Mouse (Mus musculus): ENCODE data around the gene Parl. TPM values are rescaled to one million over a fixed set of nuclear protein-coding genes. Genes with fewer than 3 reads are reported as not detected.
A peak's percentile ranks its signal among the peaks of the same experiment; 100 is the strongest.

Gene Parl
- 31.8 and 104 TPM in 2 replicates for total RNA-seq (2014; rRNA removed)
- polyA plus RNA-seq (2015; fragmentation: Nextera tagmentation; extraction: Ambion mirVana): 81.8 and 82.3 TPM in 2 replicates

DNA sequence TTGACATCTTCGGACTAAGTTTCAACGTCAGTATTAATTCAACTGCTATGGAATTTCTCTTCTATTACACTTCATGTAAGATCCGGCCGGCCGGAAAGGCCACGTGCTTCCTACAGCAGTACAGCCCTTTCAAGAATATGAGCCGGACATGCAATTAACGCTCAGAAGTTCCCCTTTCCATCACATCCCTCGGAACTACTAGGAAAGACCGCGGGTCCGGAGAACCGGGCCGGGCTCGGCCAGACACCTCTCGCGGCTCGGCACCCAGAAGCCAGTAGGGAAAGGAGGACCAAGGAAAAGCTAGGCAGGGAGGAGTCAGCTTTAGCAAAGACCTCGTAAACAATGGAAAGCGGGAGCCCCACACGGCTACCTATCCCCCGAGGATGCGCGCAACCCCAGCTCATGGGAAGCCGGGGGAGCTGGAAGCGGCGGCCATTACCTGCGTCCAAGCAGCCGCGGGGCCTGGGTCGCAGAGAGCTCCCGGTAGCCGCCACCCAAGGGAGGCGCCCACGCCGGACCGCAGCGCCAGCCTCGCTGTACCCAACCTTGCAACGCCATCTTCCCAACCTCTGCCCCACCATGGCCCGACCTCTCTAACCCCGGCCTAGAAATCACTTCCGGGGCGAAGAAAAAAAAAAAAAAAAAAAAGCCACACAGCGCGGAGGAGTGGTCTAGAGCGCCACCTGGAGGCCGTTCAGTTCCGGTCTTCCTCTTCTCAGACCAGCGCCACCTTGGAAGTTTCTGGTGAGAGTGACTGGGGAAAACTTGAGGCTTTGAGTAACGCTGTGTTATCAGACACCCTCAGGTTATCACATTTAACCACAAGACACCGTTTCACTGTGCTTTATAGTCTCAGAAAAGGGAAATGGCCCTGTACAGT lies at the start of gene Parl:
Gene Parl, minus strand, starts transcription at position 618 of the 880 bp plus-strand sequence.
- peak within 1 kb of the TSS; percentile 96 for H3K4me3 ChIP-seq (ENCODE audit: low read depth, low read length)
- H3K9ac ChIP-seq (replicated peaks; ENCODE audit: low read length, poor library complexity, severe bottlenecking): peak within 1 kb of the TSS; percentile 77
- H3K27ac ChIP-seq (ENCODE audit: low read depth, low read length): peak within 1 kb of the TSS; percentile 67
- ATAC-seq (ENCODE audit: low FRiP score): peak; percentile 93
- no peaks in the 10 kb centered on the region for H3K27me3 ChIP-seq (ENCODE audit: insufficient read depth, low read length)
- H3K9me3 ChIP-seq (ENCODE audit: low read length): no peaks in the 10 kb centered on the region
- H3K36me3 ChIP-seq (ENCODE audit: insufficient read depth, low read length): peaks cover 2% of the 10 kb centered on the region
- under 1% methylated on average over 51 of the region's 52 CpGs for WGBS
- DNase-seq (ENCODE audit: low spot score): peak; percentile 93
- peak; percentile 99 for TF ChIP-seq CTCF (IDR thresholded peaks at IDR 0.05)
- peak within 1 kb of the TSS; percentile 76 for H3K4me2 ChIP-seq (ENCODE audit: low read depth, low read length, poor library complexity, severe bottlenecking)
- H3K4me1 ChIP-seq (ENCODE audit: insufficient read depth, low read length): peaks cover 15% of the 10 kb centered on the region

- H3K27me3 ChIP-seq (ENCODE audit: insufficient read depth, low read length): no peaks in the 10 kb centered on the region
These were observed 43.3 kb upstream of the Parl start for GRCm38 (mm10) chr16:20345464-20345863.

GRCm38 (mm10) chr16:20338616-20339015 lies 36.4 kb upstream of the Parl start:
- Histone ChIP-seq H3K4me3 (ENCODE audit: low read depth, low read length) (no peak overlapping the region), H3K36me3 (ENCODE audit: insufficient read depth, low read length) (peaks cover 34% of the 10 kb centered on the region), H3K9me3 (ENCODE audit: low read length) (no peaks in the 10 kb centered on the region), H3K27ac (ENCODE audit: low read depth, low read length) (no peak overlapping the region), H3K4me2 (ENCODE audit: low read depth, low read length, poor library complexity, severe bottlenecking) (no peak overlapping the region), H3K9ac (replicated peaks; ENCODE audit: low read length, poor library complexity, severe bottlenecking) (no peak overlapping the region), H3K4me1 (ENCODE audit: insufficient read depth, low read length) (no peaks in the 10 kb centered on the region), H3K27me3 (ENCODE audit: insufficient read depth, low read length) (no peaks in the 10 kb centered on the region)
- no peak for ATAC-seq (ENCODE audit: low FRiP score)
- TF ChIP-seq CTCF (IDR thresholded peaks at IDR 0.05): no peak
- WGBS: 94% methylated on average over 3 of the region's 3 CpGs
- DNase-seq (ENCODE audit: low spot score): no peak

More at GRCm38 (mm10) chr16:20345464-20345863, 43.3 kb upstream of the Parl start:
- ATAC-seq (ENCODE audit: low FRiP score) (no peak), DNase-seq (ENCODE audit: low spot score) (no peak)
- H3K9ac ChIP-seq (replicated peaks; ENCODE audit: low read length, poor library complexity, severe bottlenecking): no peak overlapping the region
- H3K27ac ChIP-seq (ENCODE audit: low read depth, low read length): no peak overlapping the region
- WGBS: 78% methylated on average over 1 of the region's 1 CpGs
- H3K4me1 ChIP-seq (ENCODE audit: insufficient read depth, low read length): no peaks in the 10 kb centered on the region
- no peak overlapping the region for H3K4me2 ChIP-seq (ENCODE audit: low read depth, low read length, poor library complexity, severe bottlenecking)
- H3K4me3 ChIP-seq (ENCODE audit: low read depth, low read length): no peak overlapping the region
- peaks cover 33% of the 10 kb centered on the region for H3K36me3 ChIP-seq (ENCODE audit: insufficient read depth, low read length)
- no peaks in the 10 kb centered on the region for H3K9me3 ChIP-seq (ENCODE audit: low read length)
- no peak for TF ChIP-seq CTCF (IDR thresholded peaks at IDR 0.05)

DNA sequence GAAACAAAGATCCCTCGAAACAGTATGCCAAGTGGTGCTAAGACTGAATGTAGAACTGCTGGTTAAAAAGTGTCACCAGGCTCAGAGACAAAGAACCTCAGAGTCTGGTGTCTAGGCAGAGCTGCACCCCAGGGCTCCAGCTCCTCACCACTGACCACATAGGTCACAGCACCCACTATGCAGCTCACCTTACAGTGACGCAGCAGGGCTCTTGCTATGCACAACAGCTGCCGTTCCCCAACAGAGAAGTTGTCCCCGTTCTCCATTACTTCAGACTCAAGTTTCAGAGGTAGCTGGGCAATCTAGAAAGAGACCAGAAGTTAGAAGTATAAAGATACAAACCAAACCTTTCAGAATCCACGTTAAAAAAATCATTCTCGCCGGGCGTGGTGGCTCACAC lies 32.7 kb upstream of the Parl start:
- Histone ChIP-seq H3K4me2 (ENCODE audit: low read depth, low read length, poor library complexity, severe bottlenecking) (no peak overlapping the region), H3K9me3 (ENCODE audit: low read length) (no peaks in the 10 kb centered on the region), H3K9ac (replicated peaks; ENCODE audit: low read length, poor library complexity, severe bottlenecking) (no peak overlapping the region), H3K27me3 (ENCODE audit: insufficient read depth, low read length) (no peaks in the 10 kb centered on the region), H3K27ac (ENCODE audit: low read depth, low read length) (no peak overlapping the region), H3K36me3 (ENCODE audit: insufficient read depth, low read length) (peaks cover 56% of the 10 kb centered on the region), H3K4me3 (ENCODE audit: low read depth, low read length) (no peak overlapping the region), H3K4me1 (ENCODE audit: insufficient read depth, low read length) (no peaks in the 10 kb centered on the region)
- 97% methylated on average over 8 of the region's 8 CpGs for WGBS
- ATAC-seq (ENCODE audit: low FRiP score): no peak
- no peak for DNase-seq (ENCODE audit: low spot score)
- TF ChIP-seq CTCF (IDR thresholded peaks at IDR 0.05): no peak

DNA sequence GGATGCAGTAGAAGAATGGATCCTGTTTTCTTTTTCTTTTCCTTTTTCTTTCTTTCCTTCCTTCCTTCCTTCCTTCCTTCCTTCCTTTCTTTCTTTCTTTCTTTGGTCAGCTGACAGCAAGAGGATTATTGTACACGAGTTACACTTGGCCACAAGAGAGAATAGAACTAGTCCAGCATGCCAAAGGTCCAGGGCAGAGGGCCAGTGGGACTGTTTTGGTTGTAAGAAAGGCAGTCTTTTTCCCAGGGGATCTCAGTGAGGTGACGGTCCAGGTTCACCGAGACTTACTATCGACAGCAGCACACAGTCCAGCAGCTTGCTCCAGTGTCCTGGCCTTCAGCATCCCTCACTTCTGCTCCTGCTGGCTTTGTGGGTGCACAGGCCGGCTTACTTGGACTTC lies 26.1 kb upstream of the Parl start:
- DNase-seq (ENCODE audit: low spot score) (no peak), ATAC-seq (ENCODE audit: low FRiP score) (no peak)
- Histone ChIP-seq H3K4me2 (ENCODE audit: low read depth, low read length, poor library complexity, severe bottlenecking) (no peak overlapping the region), H3K9me3 (ENCODE audit: low read length) (no peaks in the 10 kb centered on the region), H3K9ac (replicated peaks; ENCODE audit: low read length, poor library complexity, severe bottlenecking) (no peak overlapping the region), H3K36me3 (ENCODE audit: insufficient read depth, low read length) (peaks cover 39% of the 10 kb centered on the region), H3K27ac (ENCODE audit: low read depth, low read length) (no peak overlapping the region), H3K27me3 (ENCODE audit: insufficient read depth, low read length) (no peaks in the 10 kb centered on the region), H3K4me3 (ENCODE audit: low read depth, low read length) (no peak overlapping the region), H3K4me1 (ENCODE audit: insufficient read depth, low read length) (no peaks in the 10 kb centered on the region)
- 85% methylated on average over 5 of the region's 5 CpGs for WGBS
- TF ChIP-seq CTCF (IDR thresholded peaks at IDR 0.05): no peak

DNA sequence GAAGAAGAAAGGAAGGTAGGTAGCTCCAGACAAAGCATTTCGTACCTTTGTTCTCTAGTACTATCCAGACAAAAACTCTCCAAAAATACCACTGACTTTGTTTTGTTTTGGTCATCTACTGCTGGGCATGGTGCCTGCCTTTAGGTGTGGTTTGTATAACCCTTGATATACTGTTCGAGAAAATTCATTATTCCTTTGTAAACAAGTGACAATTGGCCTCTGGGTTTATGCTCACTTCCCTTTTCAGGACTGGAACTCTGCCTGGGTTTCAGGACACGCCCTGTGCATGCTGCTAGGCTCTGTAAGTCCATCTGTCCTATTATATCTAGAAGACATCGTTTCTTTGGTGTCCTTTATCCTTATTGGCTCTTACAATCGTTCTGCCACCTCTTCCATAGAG lies 23.1 kb upstream of the Parl start, which contains the start of gene Cyp2ab1:
Gene Cyp2ab1, minus strand, starts transcription at position 119 of the 400 bp plus-strand sequence.
- DNase-seq (ENCODE audit: low spot score) (no peak), ATAC-seq (ENCODE audit: low FRiP score) (no peak)
- Histone ChIP-seq H3K27ac (ENCODE audit: low read depth, low read length) (no peak within 1 kb of the TSS), H3K9me3 (ENCODE audit: low read length) (no peaks in the 10 kb centered on the region), H3K4me1 (ENCODE audit: insufficient read depth, low read length) (no peaks in the 10 kb centered on the region), H3K27me3 (ENCODE audit: insufficient read depth, low read length) (no peaks in the 10 kb centered on the region), H3K36me3 (ENCODE audit: insufficient read depth, low read length) (peaks cover 13% of the 10 kb centered on the region), H3K4me2 (ENCODE audit: low read depth, low read length, poor library complexity, severe bottlenecking) (no peak within 1 kb of the TSS), H3K4me3 (ENCODE audit: low read depth, low read length) (no peak within 1 kb of the TSS), H3K9ac (replicated peaks; ENCODE audit: low read length, poor library complexity, severe bottlenecking) (no peak within 1 kb of the TSS)
- no peak for TF ChIP-seq CTCF (IDR thresholded peaks at IDR 0.05)
- WGBS: 72% methylated on average over 5 of the region's 5 CpGs
